Mouse (Mus musculus) 3134 (cell line): ENCODE measurements around the gene Slc16a10.
"Not testable (repeated sequence)": the region's sequence is repeated elsewhere in the genome, so short reads cannot be mapped to it uniquely, and the experiment has no call there.

Experiments used
- DNase-seq: peaks from one replicate; pipeline ENCODE4 v3.0.0-alpha.2; 2011; ENCODE audit warnings: low spot score; ENCODE audit not compliant: insufficient read length; ENCODE audit errors: extremely low read depth

Slc16a10 gene

GRCm38 (mm10) chr10:40034956-40035355, 107.1 kb downstream of the Slc16a10 start:
- no peak for DNase-seq

- DNase-seq = no peak
Observed at GRCm38 (mm10) chr10:40032897-40033296, 109.2 kb downstream of the Slc16a10 start.

- no peak for DNase-seq
Observed at GRCm38 (mm10) chr10:40030716-40031115, 111.3 kb downstream of the Slc16a10 start.

- no peak for DNase-seq
Observed at GRCm38 (mm10) chr10:40029610-40030009, 112.4 kb downstream of the Slc16a10 start.

- no peak for DNase-seq
Observed at GRCm38 (mm10) chr10:40028091-40028490, 114.0 kb downstream of the Slc16a10 start.

GRCm38 (mm10) chr10:40026546-40026945, 115.5 kb downstream of the Slc16a10 start:
- no peak for DNase-seq

- no peak for DNase-seq
Observed at GRCm38 (mm10) chr10:40025560-40025959, 116.5 kb downstream of the Slc16a10 start.

GRCm38 (mm10) chr10:40024554-40025428, 117.3 kb downstream of the Slc16a10 start, which contains the start of gene Mfsd4b1:
Gene Mfsd4b1, minus strand, starts transcription at chr10:40025268.
- DNase-seq = no peak

GRCm38 (mm10) chr10:40020401-40020800, 121.7 kb downstream of the Slc16a10 start:
- no peak for DNase-seq

GRCm38 (mm10) chr10:40019492-40019891, 122.6 kb downstream of the Slc16a10 start:
- DNase-seq = no peak

GRCm38 (mm10) chr10:40018261-40018860, 123.7 kb downstream of the Slc16a10 start:
- no peak for DNase-seq

GRCm38 (mm10) chr10:40009591-40009990, 132.5 kb downstream of the Slc16a10 start:
- no peak for DNase-seq

GRCm38 (mm10) chr10:40008847-40009246, 133.2 kb downstream of the Slc16a10 start:
- not testable (repeated sequence) for DNase-seq

GRCm38 (mm10) chr10:40007953-40008352, 134.1 kb downstream of the Slc16a10 start:
- no peak for DNase-seq

- DNase-seq = no peak
Observed at GRCm38 (mm10) chr10:40006963-40007362, 135.1 kb downstream of the Slc16a10 start.

GRCm38 (mm10) chr10:40000746-40001145, 141.3 kb downstream of the Slc16a10 start:
- no peak for DNase-seq

- no peak for DNase-seq
Observed at GRCm38 (mm10) chr10:39991155-39991554, 150.9 kb downstream of the Slc16a10 start.

- no peak for DNase-seq
Observed at GRCm38 (mm10) chr10:39986466-39986865, 155.6 kb downstream of the Slc16a10 start, which contains the start of gene Mfsd4b5. Gene Mfsd4b5, minus strand, starts transcription at chr10:39986646.
